Mouse (Mus musculus) ES-E14 (cell line): ENCODE data around the gene Arhgap35.

ENCODE experiments used
- CHD2 ChIP-seq: IDR thresholded peaks from 2 replicates; pipeline ENCODE4 v1.6.1; 2014; ENCODE audit warnings: mild to moderate bottlenecking, low read depth, low read length, inconsistent platforms
- HCFC1 ChIP-seq: IDR thresholded peaks from 2 replicates; pipeline ENCODE4 v1.6.1; 2012; ENCODE audit warnings: low read length, inconsistent platforms, borderline replicate concordance; ENCODE audit not compliant: insufficient read depth
- MAFK ChIP-seq: IDR thresholded peaks from 2 replicates; pipeline ENCODE4 v1.6.1; 2014; ENCODE audit warnings: mild to moderate bottlenecking, low read depth, low read length, inconsistent platforms; ENCODE audit not compliant: insufficient read depth
- ZC3H11A ChIP-seq: IDR thresholded peaks from 2 replicates; pipeline ENCODE4 v1.6.1; 2012; ENCODE audit warnings: low read depth, mild to moderate bottlenecking, inconsistent platforms, low read length, borderline replicate concordance
- ZNF384 ChIP-seq: IDR thresholded peaks from 2 replicates; pipeline ENCODE4 v1.6.1; 2012; ENCODE audit warnings: low read depth, low read length, inconsistent platforms

DNA sequence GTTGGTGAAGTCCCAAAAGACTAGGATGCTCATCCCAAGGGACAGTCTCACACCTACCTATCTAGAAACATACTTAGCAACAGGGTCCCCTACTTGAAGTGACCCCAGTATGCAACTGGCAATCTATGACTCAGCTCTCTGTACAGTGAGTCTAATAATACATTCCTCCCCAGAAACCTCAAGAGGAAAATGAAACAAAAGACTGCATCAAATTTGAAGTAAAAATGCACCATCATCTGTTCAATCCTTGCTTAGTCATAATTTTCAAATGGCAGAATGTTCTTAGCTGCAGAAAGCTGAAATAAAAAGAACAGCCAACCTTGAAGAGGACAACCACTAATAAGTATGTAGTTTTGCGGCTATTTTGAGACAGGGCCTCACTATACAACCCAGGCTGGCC is 44.1 kb downstream of the Arhgap35 start:
- TF ChIP-seq ZC3H11A (no peak), HCFC1 (no peak), CHD2 (no peak), MAFK (no peak), ZNF384 (no peak)
